Mouse (Mus musculus) ovary, adult 18-20 months (tissue): ENCODE data around the gene Polr2j.

Experiments
- DNase-seq: peaks from one replicate; pipeline ENCODE4 v3.0.0; 2022; ENCODE audit warnings: low spot score, mixed read lengths

Polr2j gene

DNA sequence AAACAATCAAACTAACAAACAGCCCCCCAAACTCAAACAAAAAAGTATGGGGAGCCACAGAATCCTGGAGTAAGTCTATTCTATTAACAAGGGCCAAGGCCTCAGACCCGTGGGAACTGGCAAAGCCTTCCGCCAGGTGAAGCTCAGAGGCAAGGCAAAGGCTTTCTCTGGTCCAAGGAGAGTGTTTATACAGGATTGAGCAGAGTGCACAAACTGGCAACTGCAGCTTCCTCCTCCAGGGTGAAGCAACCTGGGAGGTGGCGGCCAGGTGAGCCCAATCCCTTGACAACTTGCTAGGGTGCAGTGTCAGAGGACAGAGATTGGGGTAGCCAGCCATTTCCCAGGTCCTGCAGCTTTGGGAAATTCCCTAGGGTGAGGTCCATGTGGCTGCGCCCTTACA, 50.9 kb downstream of the Polr2j start:
- DNase-seq, result no peak

DNA sequence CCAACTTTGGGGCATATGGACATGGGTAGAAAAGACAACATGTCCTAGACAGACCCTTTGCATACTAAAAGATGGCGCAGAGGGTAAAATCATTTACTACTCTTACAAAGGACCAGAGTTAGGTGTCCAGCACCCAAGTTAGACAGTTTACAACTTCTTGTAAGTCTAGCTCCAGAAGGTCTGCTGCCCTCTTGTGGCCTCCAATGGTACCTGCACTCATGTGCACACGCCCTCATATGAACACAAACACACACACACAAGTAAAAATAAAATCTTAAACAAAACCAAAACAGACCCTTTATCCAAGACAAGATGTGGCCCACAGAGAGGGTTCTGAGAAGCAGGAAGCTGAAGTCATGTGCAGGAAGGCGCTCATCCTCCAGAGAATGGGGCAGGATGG, 51.6 kb downstream of the Polr2j start:
- DNase-seq, result no peak

DNA sequence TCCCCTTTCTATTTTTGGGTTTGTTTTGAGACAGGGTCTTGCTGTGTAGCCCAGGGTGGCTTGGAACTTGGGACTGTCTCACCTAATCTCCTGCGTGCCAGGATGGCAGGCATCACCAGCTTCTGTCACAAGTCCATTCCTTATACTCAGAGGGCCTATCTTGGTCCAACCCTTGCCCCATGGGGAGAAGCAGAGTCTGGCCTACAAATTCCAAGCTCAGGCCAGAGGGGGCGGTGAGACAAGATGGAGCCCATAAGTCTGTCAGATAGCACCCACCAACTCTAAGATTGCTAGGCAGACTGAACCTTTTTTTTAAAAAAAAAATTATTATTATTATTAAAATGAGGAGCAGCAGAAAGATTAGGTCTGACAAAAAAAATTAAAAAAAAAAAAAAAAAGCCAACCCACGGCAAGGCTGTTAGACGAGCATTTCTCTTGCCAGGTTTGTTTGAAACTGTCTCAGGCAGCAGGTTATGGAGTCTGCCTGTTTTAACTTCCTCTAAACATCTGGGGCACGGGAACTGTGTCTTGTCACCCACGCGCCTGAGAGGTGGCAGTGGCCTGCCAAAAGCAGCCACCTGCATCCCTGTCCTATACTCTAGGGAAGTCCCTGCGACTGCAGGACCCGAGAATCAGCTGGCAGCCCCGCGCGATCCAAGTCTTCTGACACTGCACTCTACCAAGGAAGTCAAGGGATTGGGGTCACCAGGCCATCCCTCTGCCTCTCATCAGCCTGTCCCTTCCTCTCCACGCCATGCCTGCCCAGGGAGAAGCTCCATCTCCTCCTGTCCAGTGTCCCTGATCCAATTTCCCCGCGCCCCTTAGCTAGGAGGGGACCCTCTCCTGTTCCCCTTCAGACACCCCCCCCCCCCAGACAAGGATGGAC, 53.4 kb downstream of the Polr2j start:
- DNase-seq, result no peak

DNA sequence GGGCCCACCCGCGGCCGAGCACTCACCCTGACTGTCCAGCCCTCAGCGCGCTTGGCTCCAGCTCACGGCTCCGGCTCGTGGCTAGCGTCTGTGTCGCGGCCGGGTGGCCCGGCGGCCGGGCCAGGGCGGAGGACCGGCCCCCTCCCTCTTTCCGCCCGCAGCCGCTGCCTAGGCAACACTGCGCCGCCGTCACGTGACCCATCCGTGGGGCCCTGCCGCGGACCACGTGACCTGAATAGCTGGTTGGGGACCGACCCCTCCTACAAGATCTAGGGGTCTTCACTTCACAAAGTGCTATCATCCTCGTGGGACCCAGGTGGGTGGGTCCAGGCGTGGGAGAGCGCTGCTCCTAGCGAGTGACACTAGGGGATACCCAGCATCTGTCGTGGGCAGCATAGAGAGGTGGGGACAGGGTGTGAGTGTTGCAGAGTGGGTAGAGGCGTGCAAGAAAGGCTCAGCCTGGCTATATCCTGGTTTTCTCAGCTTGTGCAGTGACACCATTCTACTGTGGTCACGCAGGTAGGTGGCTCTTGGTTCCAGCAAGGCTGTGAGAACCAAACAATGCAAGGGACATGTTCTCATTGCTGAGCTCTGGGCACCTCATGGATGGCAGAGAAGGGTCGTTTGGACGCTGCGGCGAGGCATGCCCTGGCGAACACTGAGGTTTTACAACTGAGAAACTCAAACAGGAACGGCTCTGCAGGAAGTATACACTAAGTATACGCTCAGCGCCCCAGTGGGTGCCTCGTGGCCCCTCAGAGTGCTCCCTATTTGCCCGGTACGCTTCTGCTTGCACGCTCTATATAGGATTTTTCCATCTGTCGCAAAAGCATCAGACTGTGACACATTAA, 54.3 kb downstream of the Polr2j start, which contains the start of gene Orai2:
Orai2 (minus strand) TSS at position 202 of the 851 bp plus-strand sequence.
- DNase-seq, result peak; percentile 50

DNA sequence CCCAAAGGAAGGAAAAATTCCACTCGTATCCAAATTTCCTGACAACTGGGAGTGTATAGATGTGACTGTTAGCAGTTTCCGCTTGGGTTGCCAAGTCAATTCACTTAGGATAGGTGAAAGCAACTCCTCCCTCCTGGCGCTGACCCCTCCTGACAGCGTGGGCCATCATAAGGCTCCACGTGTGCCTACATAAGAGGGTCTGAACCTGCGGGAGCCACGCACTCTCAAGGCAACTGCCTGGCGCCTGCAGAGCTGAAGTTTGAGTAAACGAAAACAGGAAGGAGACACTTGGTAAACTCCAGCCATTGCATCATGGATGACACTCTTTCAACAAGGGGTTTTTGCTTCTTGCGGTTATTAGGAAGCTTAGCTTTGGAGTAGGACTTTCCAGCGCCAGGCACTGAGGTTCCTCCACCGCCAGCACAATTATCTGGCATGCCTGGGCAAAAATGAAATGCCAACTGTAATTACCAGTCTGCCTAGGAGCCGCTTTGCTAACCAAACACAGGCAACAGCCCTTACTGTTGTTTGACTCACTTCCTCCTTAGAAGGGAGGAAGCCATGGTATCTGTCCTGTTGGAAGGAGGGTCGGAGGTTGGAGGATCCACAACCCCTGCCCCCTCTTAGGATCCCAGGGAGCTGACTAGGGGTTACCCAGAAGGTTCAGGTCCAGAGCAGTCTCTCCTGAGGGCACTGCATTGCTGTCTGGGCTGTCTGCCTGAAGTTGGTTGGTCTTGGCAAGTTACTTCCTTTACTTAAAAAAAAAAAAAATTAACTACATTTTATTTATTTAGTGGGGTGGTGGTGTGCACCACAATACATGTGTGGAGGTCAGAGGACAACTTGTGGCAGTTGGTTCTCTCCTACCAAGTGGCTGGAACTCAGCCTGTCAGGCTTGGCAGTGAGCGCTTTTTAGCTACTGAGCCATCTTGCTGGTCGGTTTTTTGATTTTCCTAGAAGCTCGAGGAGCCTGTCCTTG, 55.2 kb downstream of the Polr2j start:
- no peak for DNase-seq
